Mouse (Mus musculus): ENCODE data around the gene Pdlim4.
A peak's percentile ranks its signal among the peaks of the same experiment; 100 is the strongest.
"Not testable (repeated sequence)": the region's sequence is repeated elsewhere in the genome, so short reads cannot be mapped to it uniquely, and the experiment has no call there.

The Pdlim4 gene

GRCm38 (mm10) chr11:54012961-54013360 is 55.9 kb downstream of the Pdlim4 start:
- DNase-seq: no peak

- no peak for DNase-seq
Observed at GRCm38 (mm10) chr11:54011255-54011654, 57.6 kb downstream of the Pdlim4 start.

DNA sequence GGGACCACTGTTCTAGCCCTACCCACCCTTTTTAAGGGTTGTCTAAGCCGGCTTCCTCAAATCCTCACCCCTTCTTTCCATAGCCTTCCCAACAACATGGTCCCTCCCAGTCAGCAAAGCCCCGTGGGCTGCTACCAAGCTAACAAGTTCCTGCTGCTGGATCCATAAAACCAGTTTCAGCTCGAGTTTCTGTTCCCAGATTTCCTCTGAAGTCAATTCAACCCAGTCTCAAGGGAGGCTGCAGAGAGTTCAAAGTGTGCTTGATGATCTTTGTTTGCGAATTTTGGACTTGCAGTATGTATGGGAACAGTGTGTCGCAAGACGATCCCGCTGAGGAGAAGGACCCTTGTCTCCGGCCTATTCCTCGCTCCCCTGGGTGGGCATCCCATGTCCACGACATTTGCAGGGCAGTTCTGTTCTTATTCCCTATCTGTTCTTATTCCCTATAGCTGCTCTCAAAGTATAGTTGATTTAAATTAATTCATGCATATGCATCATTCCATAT is 60.3 kb downstream of the Pdlim4 start:
- DNase-seq: no peak

GRCm38 (mm10) chr11:54007717-54008116 is 61.1 kb downstream of the Pdlim4 start:
- no peak for DNase-seq

- DNase-seq: peak; percentile 15 to 51
Observed at GRCm38 (mm10) chr11:54006901-54007300, 61.9 kb downstream of the Pdlim4 start.

DNA sequence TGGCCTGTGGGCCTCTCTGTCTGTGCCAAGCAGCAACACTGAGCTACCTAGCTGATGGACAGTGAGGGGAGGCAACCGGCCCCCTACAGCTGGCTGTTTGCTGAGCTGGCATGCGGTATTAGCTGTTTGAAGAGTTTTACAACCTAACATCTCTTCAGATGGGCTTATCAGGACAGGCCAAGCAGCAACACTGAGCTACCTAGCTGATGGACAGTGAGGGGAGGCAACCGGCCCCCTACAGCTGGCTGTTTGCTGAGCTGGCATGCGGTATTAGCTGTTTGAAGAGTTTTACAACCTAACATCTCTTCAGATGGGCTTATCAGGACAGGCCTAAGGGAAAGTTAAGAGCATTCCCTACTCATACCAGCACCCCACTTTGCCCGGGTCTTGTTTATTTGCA is 62.5 kb downstream of the Pdlim4 start:
- not testable (repeated sequence) for DNase-seq

Data from lung, postnatal 4 days (tissue).